Mouse (Mus musculus) kidney, adult 18-20 months (tissue): Measurements from ENCODE around the gene Wdr20rt.
"Not testable (repeated sequence)": the region's sequence is repeated elsewhere in the genome, so short reads cannot be mapped to it uniquely, and the experiment has no call there.

Source experiments
- DNase-seq: peaks from one replicate; pipeline ENCODE4 v3.0.0; 2021

Gene Wdr20rt

DNA sequence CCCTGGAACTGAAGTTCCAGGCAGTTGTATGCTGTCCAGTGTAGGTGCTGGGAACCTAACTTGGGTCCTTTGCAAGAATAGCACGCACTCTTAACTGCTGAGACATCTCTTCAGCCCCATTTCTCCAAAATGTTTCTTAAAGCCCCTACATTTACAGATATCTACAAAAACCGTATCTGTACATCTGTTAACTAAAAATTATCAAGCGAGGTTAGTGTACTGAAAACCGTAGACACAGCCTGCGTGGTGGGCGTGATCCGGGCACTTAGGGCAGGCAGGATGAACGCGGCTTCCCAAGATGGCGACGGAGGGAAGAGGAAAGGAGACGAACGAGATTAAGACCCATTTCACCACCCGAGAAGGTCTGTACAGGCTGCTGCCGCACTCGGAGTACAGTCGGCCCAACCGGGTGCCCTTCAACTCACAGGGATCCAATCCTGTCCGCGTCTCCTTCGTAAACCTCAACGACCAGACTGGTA is at the start of gene Wdr20rt:
Wdr20rt (plus strand) TSS at position 51 of the 479 bp plus-strand sequence.
- no peak for DNase-seq

DNA sequence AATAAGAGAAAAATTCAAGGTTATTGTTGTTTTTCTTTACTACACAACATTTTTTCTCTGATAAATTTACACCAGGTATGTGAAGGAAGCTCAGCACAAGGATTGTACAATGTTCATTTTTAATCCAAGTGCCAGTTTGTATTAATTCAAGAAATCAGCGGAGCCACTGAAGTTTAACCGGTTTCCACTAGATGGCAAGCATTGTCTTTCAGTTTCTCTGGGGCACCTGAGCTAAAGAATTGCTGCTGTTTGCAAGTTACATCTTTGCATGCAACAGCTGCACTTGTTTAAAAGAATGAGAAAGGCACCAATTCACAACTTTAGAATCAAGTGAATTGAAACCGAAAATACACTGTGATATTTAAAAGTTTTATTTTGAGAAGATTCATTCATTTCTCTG is 38.0 kb upstream of the Wdr20rt start:
- DNase-seq, result no peak

DNA sequence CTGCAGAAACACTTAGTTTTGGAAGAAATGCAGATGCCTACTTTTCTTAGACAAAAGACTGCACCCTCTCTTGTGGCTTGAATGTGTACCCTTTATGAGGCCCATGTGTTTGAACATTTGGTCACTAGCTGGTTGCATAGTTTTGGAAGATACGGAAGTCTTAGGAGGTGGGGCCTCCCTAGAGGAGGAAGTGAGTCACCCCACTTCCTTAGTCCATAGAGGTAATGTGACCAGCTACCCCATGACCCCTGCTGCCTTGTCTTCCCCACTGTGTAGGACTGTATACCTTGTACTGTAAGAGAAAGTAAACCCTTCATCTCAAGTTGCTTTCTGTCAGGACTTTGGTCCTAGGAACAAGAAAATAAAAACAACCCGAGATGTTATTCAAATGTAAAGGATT is 36.1 kb upstream of the Wdr20rt start:
- DNase-seq, result no peak

DNA sequence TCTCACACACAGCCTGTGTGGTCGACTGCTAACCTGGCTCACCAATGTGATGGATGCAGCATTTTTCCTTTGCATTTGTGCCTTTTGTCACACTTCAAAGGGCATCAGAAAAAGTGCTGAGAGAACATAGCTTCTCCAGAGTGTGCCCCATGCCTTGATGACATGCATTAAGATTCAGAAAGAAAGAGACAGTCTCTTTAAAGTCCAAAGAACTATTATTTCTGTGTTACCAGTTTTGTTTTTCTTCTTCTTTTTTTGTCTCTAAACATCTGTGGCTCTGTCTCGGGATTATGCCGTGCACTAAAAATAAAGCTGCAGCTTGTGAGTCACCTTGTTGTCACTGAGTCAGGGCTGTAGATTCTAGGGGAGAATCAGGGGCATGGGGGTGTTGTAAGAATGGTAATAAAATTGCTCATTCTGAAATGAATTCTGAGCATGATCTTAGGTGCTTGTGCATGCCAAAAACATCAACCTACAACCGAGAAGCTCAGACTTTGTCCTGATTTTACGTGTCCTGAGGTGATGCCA is 31.2 kb upstream of the Wdr20rt start:
- DNase-seq, result no peak

DNA sequence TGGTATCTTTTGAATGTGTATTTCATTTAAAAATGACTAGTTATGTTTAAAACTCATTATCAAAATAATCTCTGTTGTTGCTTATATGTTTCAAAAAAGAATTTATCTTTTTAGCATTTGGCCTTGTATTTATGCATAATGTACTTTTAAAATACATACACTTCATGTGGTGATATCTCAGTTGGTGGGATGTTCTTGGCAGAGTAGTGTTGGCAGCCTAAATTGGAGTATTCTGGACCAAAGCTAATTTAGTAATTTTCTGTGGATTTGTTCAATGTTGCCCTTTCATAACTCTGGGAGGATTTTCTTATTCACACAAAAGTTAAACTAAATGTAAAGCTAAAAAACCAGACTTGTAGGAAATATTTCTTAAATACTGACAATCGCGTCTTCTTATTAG is 23.5 kb upstream of the Wdr20rt start:
- DNase-seq, result no peak

DNA sequence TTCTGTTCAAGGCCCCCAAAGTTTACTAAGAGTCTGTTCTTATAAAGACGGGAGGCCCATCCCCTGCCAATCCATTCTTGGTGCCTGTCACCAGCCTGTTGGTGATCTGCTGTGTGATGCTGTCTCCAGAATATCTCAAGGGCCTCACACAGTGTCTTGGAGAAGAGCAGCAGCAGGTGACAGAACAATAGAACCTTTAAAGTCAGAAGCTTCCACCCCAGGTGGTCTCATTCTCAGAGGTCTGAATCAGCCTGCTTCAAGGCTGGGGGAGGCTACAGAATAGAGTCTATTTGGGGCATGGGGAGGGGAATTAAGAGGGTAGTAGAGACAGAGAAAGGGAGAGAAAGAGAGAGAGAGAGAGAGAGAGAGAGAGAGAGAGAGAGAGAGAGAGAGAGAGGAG is 18.9 kb upstream of the Wdr20rt start:
- no peak for DNase-seq

DNA sequence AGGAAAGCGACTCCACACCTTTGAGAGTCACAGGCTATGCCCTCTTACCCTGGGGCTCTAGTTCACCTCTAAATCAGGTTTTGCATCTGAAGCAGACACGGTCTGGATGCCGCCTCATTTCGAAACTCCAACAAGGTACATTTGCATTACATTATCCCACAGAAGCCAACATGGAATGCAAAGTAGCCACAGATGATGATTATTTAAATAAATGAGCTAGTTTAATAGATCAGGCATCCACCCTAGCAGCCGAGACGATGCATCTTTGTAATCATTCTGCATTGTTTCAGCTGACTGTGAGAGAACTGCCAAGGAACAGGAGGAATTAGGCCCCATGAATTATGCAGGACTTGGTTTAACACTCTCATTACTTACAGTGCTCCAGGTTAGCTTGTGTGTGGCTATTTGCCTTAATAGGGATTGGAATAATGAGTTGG is 8.9 kb upstream of the Wdr20rt start:
- peak; percentile 18 for DNase-seq

DNA sequence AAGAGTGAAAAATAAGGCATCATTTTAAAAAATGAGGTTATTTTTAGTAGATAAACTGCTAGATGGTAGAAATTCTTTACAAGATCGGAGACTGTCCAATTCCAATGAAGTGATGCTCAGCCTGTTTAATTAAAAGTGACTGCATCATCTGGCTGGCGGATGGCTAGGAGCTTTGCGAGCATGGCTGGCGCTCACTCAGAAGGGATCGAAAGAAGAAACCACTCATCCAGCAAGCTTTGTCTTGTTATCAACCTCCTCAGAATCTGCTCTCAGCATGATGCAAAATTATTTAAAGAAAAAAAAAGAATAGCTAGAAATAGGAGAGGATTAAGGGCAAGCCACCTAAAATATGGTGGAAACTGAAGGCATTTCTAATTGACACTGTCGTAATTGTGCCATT is 3.3 kb downstream of the Wdr20rt start:
- no peak for DNase-seq

DNA sequence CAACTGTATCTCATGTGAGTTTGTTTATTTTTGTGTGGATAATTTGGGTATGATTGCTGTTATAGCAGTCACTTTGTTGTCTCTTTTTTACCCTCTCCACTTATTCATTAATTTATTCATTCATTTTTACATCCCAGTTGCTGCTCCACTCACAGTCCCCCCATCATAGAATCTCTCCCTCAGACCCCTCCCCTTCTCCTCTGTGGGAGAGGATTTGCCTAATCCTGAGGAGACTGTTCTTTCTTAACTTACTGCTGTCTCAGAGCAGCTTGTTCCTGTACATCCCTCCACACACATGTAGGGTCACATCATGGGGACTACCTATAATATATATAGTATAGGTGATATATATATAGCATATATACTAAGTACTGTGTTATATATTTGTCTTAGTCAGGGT is 3.7 kb downstream of the Wdr20rt start:
- DNase-seq, result no peak

DNA sequence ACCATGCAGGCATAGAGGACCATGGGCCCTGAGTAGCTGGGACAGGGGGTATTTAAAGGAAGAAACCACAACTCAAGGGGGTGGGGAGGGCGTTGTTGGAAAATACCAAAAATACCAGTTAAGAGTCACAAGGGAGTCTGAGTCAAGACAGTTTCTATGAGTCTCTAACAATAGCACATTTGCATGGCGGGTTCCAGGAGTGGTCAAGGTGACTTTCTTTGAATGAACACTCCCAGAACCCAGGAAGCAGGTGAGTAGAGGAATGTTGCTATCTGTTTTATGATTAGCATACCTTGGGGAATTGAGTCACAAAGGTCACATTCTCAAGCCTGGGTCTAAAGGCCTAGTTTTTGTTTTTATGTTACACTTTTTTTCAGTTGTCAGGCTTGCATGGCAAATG is 7.5 kb downstream of the Wdr20rt start:
- DNase-seq, result not testable (repeated sequence)

DNA sequence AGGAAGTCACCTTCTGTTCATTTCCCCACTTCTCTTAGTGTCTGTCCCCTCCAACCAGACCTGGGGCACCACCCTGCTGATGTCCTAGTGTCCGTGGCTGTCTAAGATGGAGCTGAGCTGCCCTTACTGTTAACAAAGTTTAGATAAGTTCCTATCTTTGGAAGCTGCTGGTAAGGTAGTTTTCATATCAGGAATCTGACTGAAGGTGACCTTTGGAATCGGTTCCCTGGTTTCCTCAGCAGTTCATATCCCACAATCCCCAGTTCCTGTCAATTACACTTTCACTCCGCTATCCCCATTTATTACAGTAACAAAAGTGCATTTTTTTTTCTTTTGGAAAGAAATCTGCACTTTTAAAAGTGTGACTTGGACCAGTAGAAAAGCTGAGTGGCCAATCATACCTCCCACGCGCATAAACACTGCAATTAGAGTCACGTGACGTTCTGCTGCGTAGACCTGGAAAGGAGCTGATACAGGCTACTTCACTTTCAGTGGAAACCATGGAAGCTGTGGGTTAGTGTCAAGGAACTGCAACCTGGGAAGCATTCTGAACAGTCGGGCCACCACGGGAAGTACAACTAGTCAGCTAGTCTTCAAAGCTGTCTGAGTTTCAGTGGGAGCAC is 24.9 kb downstream of the Wdr20rt start:
- no peak for DNase-seq

DNA sequence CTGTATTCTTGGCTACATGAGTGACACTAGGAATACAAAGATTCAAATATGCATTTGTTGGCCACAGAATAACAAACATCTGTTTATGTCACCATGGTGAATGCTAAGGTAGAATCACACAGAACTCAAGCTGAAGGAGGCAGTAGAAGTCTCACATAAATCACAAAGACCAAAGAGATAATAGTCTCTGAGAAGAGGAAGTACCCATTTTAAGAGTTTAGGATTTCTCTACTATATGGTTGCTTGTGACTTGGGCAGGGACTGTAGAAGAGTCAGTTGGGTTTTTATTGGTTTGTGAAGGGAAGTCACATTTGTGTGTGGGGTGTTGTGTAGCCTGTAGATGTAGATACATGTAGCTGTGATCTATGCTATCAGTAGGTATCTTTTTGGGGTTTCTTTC is 31.6 kb downstream of the Wdr20rt start:
- no peak for DNase-seq

DNA sequence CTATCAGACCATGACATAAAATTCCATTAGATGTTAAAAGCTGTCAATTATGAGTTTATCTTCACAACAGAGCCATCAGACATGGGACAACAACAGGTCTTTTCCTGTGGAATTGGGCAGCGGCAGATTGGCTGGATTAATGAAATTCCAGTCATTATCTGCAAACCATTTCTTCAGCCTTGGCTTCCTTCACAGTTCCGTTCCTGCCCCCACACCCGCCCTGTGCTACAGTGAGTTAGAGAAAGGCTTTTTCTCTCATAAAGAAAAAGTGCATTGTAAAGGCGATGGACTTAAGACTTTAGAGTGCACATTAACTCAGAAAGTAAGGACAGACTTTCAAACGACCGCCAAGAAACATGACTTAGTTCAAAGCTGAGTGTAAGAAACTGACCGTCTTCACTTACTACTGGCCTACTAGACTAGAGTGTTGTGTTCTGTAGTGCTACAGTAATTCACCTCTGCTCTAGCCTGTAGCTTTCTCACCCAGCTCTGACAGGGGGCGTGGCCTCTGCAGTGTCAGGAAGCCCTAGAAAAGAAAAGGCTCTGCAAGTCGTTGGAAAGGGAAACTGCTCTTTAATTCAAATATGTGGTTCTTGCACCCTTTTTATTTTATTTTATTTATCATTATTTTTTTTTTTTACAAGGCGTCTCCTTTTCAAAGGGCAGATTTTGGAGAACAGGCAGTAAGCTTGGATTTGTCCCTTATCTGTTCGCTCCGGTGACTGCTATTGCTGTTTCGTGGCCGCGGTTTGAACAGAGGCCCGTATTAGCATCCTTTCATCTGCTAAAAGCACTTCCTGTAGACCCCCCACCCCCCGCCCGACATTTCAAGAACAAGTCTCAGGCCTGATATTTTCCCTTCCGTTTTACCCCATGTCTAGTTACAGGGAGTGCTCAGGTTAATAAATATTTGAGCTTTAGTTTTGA is 33.2 kb downstream of the Wdr20rt start:
- peak; percentile 20 for DNase-seq

DNA sequence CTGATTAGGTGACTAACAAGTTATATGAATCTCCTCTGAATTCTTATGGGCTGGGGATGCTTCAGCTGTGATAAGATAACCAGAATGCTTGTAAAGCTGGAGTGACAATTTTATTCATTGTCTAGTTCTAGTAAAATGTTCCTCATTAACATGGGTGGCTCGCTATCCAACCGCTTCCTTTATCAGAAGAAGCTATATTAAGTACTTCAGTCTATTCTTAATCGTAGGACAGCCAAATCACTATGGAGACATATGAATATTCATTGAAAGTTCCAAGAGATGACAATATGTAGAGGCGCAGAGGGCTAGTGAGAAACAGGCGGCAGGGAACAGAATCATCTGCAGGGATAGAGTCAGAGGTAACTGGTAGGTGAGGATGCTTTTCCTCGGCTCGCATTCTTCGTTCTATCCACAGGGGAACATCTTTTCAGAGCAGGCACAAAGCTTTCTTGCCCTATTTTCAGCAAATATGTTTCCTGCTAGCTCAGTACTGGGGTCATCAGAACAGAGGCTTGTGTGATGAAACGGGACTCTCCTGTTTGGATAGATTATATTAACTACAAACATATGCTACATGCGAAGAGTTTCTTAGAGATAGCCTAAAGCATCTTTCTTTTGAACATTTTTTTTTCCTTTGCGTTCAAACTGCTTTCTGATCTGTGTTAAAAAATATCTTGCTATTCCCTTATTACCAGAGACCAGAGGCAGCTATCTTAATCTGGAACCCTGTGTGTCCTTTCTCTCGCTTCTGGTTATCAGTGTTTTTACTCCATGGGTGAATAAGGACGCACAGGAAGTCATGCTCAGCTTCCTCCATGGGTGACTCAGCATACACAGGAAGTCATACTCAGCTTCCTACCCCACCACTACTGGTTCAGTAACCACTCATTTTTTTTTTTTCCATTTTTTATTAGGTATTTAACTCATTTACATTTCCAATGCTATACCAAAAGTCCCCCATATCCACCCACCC is 34.1 kb downstream of the Wdr20rt start:
- no peak for DNase-seq

DNA sequence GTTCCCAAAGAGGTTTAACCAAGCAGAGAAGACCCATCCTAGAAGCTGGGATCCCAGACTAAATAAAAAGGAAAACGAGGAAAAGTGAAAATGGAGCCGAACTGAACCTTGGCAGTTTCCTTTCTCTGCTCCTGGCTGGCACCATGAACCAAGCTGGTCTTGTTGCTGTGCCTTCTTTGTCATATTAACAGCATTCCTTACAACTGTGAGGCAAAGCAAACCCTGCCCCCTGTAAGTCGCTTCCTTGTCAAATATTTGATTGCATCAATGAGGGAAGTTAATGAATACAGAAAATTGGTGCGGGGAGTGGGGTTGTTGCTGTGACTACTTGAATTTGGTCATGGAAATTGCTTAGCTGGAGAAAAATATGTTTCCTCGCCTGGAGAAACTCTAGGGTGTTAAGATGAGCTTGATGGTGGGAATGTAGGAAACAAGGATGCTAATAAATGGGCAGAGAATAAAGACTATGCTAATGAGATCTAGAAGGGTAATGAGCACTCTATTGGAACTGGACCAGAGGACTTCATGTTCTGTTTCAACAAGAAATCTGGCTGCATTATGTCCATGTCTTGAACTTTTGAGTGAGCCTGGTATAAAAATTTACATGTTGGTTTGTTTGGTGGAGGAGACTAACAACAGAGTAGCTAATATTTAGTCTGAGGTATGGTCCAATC is 43.1 kb downstream of the Wdr20rt start:
- DNase-seq, result no peak

DNA sequence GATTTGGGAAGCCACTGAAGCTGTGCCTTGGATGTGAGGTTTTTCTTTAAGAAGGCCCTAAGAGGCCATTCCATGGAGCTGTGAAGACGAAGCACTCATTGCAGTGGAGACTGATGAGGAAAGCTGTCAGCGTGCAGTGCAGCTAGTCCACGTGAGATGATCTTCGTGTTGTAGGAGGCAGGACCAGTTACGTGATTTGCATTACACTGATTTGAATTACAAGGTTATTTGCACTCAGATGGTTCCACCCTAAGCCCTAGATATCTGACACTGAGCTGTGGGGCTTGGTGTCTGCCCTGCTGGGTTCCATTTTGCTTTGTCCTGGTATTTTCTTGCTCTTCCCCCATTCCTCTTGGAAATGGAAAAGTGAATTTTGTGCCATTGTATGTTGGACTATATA is 44.1 kb downstream of the Wdr20rt start:
- DNase-seq, result no peak

DNA sequence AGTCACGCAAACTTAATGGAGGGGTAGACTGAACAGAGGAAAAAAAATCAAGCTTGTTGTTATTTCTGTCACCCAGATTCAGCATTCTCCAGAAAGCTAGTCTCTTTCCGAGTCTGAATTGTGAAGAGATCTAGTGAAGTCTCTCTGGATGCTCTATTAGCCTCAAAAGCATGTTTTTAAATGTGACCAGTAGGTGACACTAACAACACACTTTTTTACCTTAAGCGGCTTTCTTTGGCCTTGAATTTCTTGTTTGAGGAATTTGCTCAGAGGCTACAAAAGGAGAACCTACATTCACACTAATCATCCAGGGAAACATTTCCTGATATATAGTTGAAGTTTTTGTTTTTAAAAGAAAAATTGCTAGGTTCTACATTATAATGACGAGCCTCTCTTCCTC is 48.5 kb downstream of the Wdr20rt start:
- DNase-seq, result no peak
